Mouse (Mus musculus): ENCODE data around the gene Trp63. TPM values are rescaled to one million over a fixed set of nuclear protein-coding genes. Genes with fewer than 3 reads are reported as not detected.

Gene Trp63
- polyA plus RNA-seq, 1 experiment from 2014 or later = 0.15 TPM

GRCm38 (mm10) chr16:25899071-25899470, 215.5 kb downstream of the Trp63 start:
- Histone ChIP-seq H3K9ac (no peak overlapping the region), H3K36me3 (no peaks in the 10 kb centered on the region), H3K27me3 (no peaks in the 10 kb centered on the region), H3K27ac (no peak overlapping the region), H3K4me2 (no peak overlapping the region), H3K4me3 (replicated peaks) (no peak overlapping the region), H3K9me3 (replicated peaks) (no peaks in the 10 kb centered on the region), H3K4me1 (replicated peaks) (no peaks in the 10 kb centered on the region)
- DNase-seq (no peak), ATAC-seq (ENCODE audit: low read depth) (no peak)
- 59% methylated on average over 4 of the region's 4 CpGs for WGBS (ENCODE audit: insufficient replicate concordance)

- WGBS (ENCODE audit: insufficient replicate concordance) = 63% methylated on average over 2 of the region's 2 CpGs
- no peak for DNase-seq
- Histone ChIP-seq H3K36me3 (no peaks in the 10 kb centered on the region), H3K4me2 (no peak overlapping the region), H3K27me3 (no peaks in the 10 kb centered on the region), H3K4me1 (replicated peaks) (no peaks in the 10 kb centered on the region), H3K27ac (no peak overlapping the region), H3K9me3 (replicated peaks) (no peaks in the 10 kb centered on the region), H3K9ac (no peak overlapping the region), H3K4me3 (replicated peaks) (no peak overlapping the region)
- ATAC-seq (ENCODE audit: low read depth) = no peak
These were observed 216.1 kb downstream of the Trp63 start for GRCm38 (mm10) chr16:25899657-25900056.

- Histone ChIP-seq H3K27me3 (no peaks in the 10 kb centered on the region), H3K9me3 (replicated peaks) (no peaks in the 10 kb centered on the region), H3K9ac (no peak overlapping the region), H3K4me2 (no peak overlapping the region), H3K36me3 (no peaks in the 10 kb centered on the region), H3K4me1 (replicated peaks) (no peaks in the 10 kb centered on the region), H3K4me3 (replicated peaks) (no peak overlapping the region), H3K27ac (no peak overlapping the region)
- WGBS (ENCODE audit: insufficient replicate concordance) = 51% methylated on average over 3 of the region's 3 CpGs
- no peak for ATAC-seq (ENCODE audit: low read depth)
- DNase-seq = no peak
These were observed 216.9 kb downstream of the Trp63 start for GRCm38 (mm10) chr16:25900389-25900908.

- WGBS (ENCODE audit: insufficient replicate concordance) = 39% methylated on average over 1 of the region's 1 CpGs
- no peak overlapping the region for H3K4me2 ChIP-seq
- H3K9me3 ChIP-seq (replicated peaks) = no peaks in the 10 kb centered on the region
- DNase-seq (no peak), ATAC-seq (ENCODE audit: low read depth) (no peak)
- no peaks in the 10 kb centered on the region for H3K36me3 ChIP-seq
- H3K4me3 ChIP-seq (replicated peaks) = no peak overlapping the region
- no peaks in the 10 kb centered on the region for H3K4me1 ChIP-seq (replicated peaks)
- H3K27ac ChIP-seq = no peak overlapping the region
- no peak overlapping the region for H3K9ac ChIP-seq
- H3K27me3 ChIP-seq = no peaks in the 10 kb centered on the region
These were observed 228.6 kb downstream of the Trp63 start for GRCm38 (mm10) chr16:25912185-25912584.

GRCm38 (mm10) chr16:25934181-25934580, 250.6 kb downstream of the Trp63 start:
- Histone ChIP-seq H3K4me2 (no peak overlapping the region), H3K4me1 (replicated peaks) (no peaks in the 10 kb centered on the region), H3K27ac (no peak overlapping the region), H3K4me3 (replicated peaks) (no peak overlapping the region), H3K9ac (no peak overlapping the region), H3K27me3 (no peaks in the 10 kb centered on the region), H3K36me3 (no peaks in the 10 kb centered on the region), H3K9me3 (replicated peaks) (no peaks in the 10 kb centered on the region)
- DNase-seq = no peak
- 52% methylated on average over 2 of the region's 2 CpGs for whole genome bisulfite sequencing (ENCODE audit: insufficient replicate concordance)
- ATAC-seq (ENCODE audit: low read depth) = no peak

Data from liver, embryonic 13.5 days (tissue).